Mouse (Mus musculus) splenic B cell, adult 2 months (primary cell): ENCODE data around the gene Sav1.

ENCODE experiments used
- DNase-seq: peaks from one replicate; pipeline ENCODE4 v3.0.0-alpha.2; 2011; ENCODE audit warnings: low read depth, low spot score
- H3K27me3 ChIP-seq: 2 replicates; pipeline ENCODE4 v1.6.1; 2012; ENCODE audit warnings: mild to moderate bottlenecking, low read length, moderate library complexity, mixed read lengths; ENCODE audit not compliant: control insufficient read depth, poor library complexity, insufficient read depth, severe bottlenecking
- H3K36me3 ChIP-seq: 2 replicates; pipeline ENCODE4 v1.6.1; 2012; ENCODE audit warnings: mild to moderate bottlenecking, low read length, moderate library complexity, mixed read lengths; ENCODE audit not compliant: control insufficient read depth, poor library complexity, insufficient read depth, severe bottlenecking

Gene Sav1

GRCm38 (mm10) chr12:69986786-69987497, at the start of gene Sav1:
Gene Sav1, minus strand, starts transcription at chr12:69987002.
- peak; percentile 87 for DNase-seq
- H3K27me3 ChIP-seq, result no peaks in the 10 kb centered on the region
- H3K36me3 ChIP-seq, result no peaks in the 10 kb centered on the region

GRCm38 (mm10) chr12:70026233-70026632, 39.4 kb upstream of the Sav1 start:
- DNase-seq, result no peak

GRCm38 (mm10) chr12:70025431-70025830, 38.6 kb upstream of the Sav1 start:
- H3K27me3 ChIP-seq, result no peaks in the 10 kb centered on the region
- H3K36me3 ChIP-seq, result peaks cover 20% of the 10 kb centered on the region
- DNase-seq, result no peak

More at GRCm38 (mm10) chr12:70026233-70026632, 39.4 kb upstream of the Sav1 start:
- Histone ChIP-seq H3K27me3 (no peaks in the 10 kb centered on the region), H3K36me3 (peaks cover 24% of the 10 kb centered on the region)

- H3K27me3 ChIP-seq, result no peaks in the 10 kb centered on the region
- peaks cover 24% of the 10 kb centered on the region for H3K36me3 ChIP-seq
These were observed 36.8 kb upstream of the Sav1 start for GRCm38 (mm10) chr12:70023580-70023979.

GRCm38 (mm10) chr12:70018153-70018552, 31.4 kb upstream of the Sav1 start:
- Histone ChIP-seq H3K27me3 (no peaks in the 10 kb centered on the region), H3K36me3 (peaks cover 20% of the 10 kb centered on the region)
- peak; percentile 11 for DNase-seq

More at GRCm38 (mm10) chr12:70023580-70023979, 36.8 kb upstream of the Sav1 start:
- no peak for DNase-seq

GRCm38 (mm10) chr12:70015936-70016335, 29.1 kb upstream of the Sav1 start:
- DNase-seq, result no peak
- no peaks in the 10 kb centered on the region for H3K27me3 ChIP-seq

GRCm38 (mm10) chr12:70011681-70012080, 24.9 kb upstream of the Sav1 start:
- DNase-seq, result no peak
- Histone ChIP-seq H3K27me3 (no peaks in the 10 kb centered on the region), H3K36me3 (peaks cover 6% of the 10 kb centered on the region; the same call in 1 of the 2 replicates)

More at GRCm38 (mm10) chr12:70015936-70016335, 29.1 kb upstream of the Sav1 start:
- H3K36me3 ChIP-seq, result peaks cover 16% of the 10 kb centered on the region

GRCm38 (mm10) chr12:70010356-70010755, 23.6 kb upstream of the Sav1 start:
- DNase-seq, result peak; percentile 13
- Histone ChIP-seq H3K27me3 (no peaks in the 10 kb centered on the region), H3K36me3 (peaks cover 4% of the 10 kb centered on the region; the same call in 1 of the 2 replicates)

GRCm38 (mm10) chr12:70005103-70005502, 18.3 kb upstream of the Sav1 start:
- peak; percentile 15 for DNase-seq
- H3K27me3 ChIP-seq, result no peaks in the 10 kb centered on the region
- no peaks in the 10 kb centered on the region for H3K36me3 ChIP-seq

- no peaks in the 10 kb centered on the region for H3K27me3 ChIP-seq
- DNase-seq, result no peak
These were observed 11.6 kb upstream of the Sav1 start for GRCm38 (mm10) chr12:69998186-69998983.

GRCm38 (mm10) chr12:69995382-69995781, 8.6 kb upstream of the Sav1 start:
- H3K27me3 ChIP-seq, result no peaks in the 10 kb centered on the region
- H3K36me3 ChIP-seq, result no peaks in the 10 kb centered on the region
- DNase-seq, result no peak

More at GRCm38 (mm10) chr12:69998186-69998983, 11.6 kb upstream of the Sav1 start:
- no peaks in the 10 kb centered on the region for H3K36me3 ChIP-seq

- peak; percentile 53 for DNase-seq
- H3K27me3 ChIP-seq, result no peaks in the 10 kb centered on the region
- H3K36me3 ChIP-seq, result no peaks in the 10 kb centered on the region
These were observed 500 bp downstream of the Sav1 start for GRCm38 (mm10) chr12:69986241-69986762.

GRCm38 (mm10) chr12:69985546-69985945, 1.3 kb downstream of the Sav1 start:
- DNase-seq, result no peak
- H3K27me3 ChIP-seq, result no peaks in the 10 kb centered on the region
- H3K36me3 ChIP-seq, result no peaks in the 10 kb centered on the region

- Histone ChIP-seq H3K27me3 (no peaks in the 10 kb centered on the region), H3K36me3 (no peaks in the 10 kb centered on the region)
- peak; percentile 51 for DNase-seq
These were observed 3.9 kb downstream of the Sav1 start for GRCm38 (mm10) chr12:69982874-69983273.
